Mouse (Mus musculus) forebrain, embryonic 10.5 days (tissue): ENCODE measurements around the gene Myl3. TPM values are rescaled to one million over a fixed set of nuclear protein-coding genes. Genes with fewer than 3 reads are reported as not detected.

Experiments used
- DNase-seq: peaks from one replicate; pipeline ENCODE4 v3.0.0-alpha.2; 2017; ENCODE audit warnings: low spot score; ENCODE audit errors: extremely low spot score
- H3K27ac ChIP-seq: fragments of 300-500 bp; sonication (generic); 2 replicates; pipeline ENCODE4 v1.5.1; 2016; ENCODE audit warnings: mild to moderate bottlenecking
- H3K27me3 ChIP-seq: fragments of 300-500 bp; sonication (generic); 2 replicates; pipeline ENCODE4 v1.6.1; 2016; ENCODE audit warnings: mild to moderate bottlenecking; ENCODE audit not compliant: poor library complexity, severe bottlenecking
- H3K36me3 ChIP-seq: fragments of 300-500 bp; sonication (generic); replicated peaks from 2 replicates; pipeline ENCODE4 v1.6.1; 2016; ENCODE audit warnings: mild to moderate bottlenecking, moderate library complexity
- H3K4me1 ChIP-seq: fragments of 300-500 bp; sonication (generic); 2 replicates; pipeline ENCODE4 v1.6.1; 2016
- H3K4me3 ChIP-seq: fragments of 300-500 bp; sonication (generic); 2 replicates; pipeline ENCODE4 v1.5.1; 2016; ENCODE audit warnings: mild to moderate bottlenecking, moderate library complexity
- H3K9me3 ChIP-seq: fragments of 300-500 bp; sonication (generic); 2 replicates; pipeline ENCODE4 v1.6.1; 2016; ENCODE audit warnings: mild to moderate bottlenecking, moderate library complexity
- WGBS: fragments of 180-500 bp; shearing (Covaris S2); methylation state at CpG from one replicate; pipeline ENCODE4 v1.1.7; 2016; 5-methylcytosine and 5-hydroxymethylcytosine counted together
- polyA plus RNA-seq: library from polyadenylated mRNA; unstranded; fragments of >200 nt; fragmentation: Nextera tagmentation; extraction: Ambion mirVana; gene quantifications from 2 replicates; pipeline ENCODE4 v1.2.1, GENCODE M21; 2016

The Myl3 gene
- polyA plus RNA-seq: 0.27 and 0.54 TPM in 2 replicates

DNA sequence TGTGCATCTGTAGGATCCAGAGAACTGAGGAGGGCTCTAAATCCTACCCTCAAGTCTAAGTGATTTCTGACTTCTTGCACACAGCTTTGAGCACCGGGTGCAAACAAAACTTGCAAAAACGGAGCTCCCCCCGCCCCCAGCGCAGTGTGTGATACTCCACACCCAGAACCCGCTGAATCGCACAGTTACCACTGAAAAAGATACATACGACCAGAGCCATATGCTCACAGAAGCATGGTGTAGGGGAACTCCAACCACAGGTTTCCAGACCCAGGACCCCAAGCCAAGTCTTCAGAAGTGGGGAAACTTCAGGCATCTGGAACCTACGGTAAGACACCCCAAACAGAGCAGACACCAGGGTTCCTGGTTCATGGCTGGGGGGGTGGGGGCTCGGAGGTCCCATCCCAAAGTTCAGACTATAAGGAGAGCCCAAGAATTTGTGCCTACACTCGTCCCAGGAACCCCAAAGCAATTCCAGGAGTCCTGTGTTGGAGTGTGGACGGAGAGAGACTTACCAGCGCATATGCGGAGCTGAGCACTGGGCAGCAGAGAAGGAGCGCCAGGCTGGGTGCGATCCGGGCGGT lies at the start of gene Myl3:
Gene Myl3 (plus strand): TSS at position 151 of the 584 bp plus-strand sequence.
- 1% methylated on average over 17 of the region's 17 CpGs for WGBS
- H3K4me1 ChIP-seq: peaks cover 61% of the 10 kb centered on the region
- peaks cover 87% of the 10 kb centered on the region for H3K27me3 ChIP-seq
- no peaks in the 10 kb centered on the region for H3K9me3 ChIP-seq
- DNase-seq: peak; percentile 37
- peak within 1 kb of the TSS; percentile 70 for H3K4me3 ChIP-seq
- H3K27ac ChIP-seq: peak within 1 kb of the TSS; percentile 89
- no peaks in the 10 kb centered on the region for H3K36me3 ChIP-seq

DNA sequence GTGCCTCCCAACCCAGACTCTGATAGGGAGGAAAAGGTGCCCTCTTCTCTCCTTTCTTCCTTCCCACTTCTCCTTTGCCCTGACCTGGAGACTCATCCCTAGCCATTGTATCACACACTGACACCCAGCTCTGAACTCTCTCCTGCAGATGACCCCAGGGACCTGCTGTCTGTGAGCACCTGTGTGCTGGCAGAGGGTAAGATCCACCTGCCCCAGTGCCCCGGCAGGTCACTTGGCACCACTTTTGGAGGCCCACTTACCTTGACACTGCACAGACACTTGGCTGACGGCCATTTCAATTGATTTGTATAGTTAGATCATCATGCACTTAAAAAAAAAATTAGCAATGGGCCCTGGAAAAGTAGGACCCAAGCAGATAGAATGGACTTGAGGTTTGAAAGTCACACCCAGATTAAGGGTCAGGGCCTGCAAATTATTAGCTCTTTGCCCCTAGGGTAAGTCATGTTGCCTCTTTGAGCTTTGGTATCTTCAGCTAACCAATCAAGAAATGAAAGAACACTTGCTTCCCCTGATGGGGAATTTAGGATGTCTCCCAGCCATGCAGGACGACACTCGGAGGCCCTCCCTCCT lies 46.4 kb upstream of the Myl3 start:
- no peaks in the 10 kb centered on the region for H3K9me3 ChIP-seq
- H3K27ac ChIP-seq: no peak overlapping the region
- H3K27me3 ChIP-seq: no peaks in the 10 kb centered on the region
- DNase-seq: no peak
- no peak overlapping the region for H3K4me3 ChIP-seq
- H3K4me1 ChIP-seq: peaks cover 3% of the 10 kb centered on the region; the same call in 1 of the 2 replicates
- peaks cover 68% of the 10 kb centered on the region for H3K36me3 ChIP-seq
- 87% methylated on average over 4 of the region's 4 CpGs for WGBS

GRCm38 (mm10) chr9:110696427-110696826 lies 45.2 kb upstream of the Myl3 start:
- Histone ChIP-seq H3K27me3 (no peaks in the 10 kb centered on the region), H3K36me3 (peaks cover 80% of the 10 kb centered on the region), H3K4me1 (peaks cover 4% of the 10 kb centered on the region; the same call in 1 of the 2 replicates), H3K27ac (no peak overlapping the region), H3K4me3 (no peak overlapping the region), H3K9me3 (no peaks in the 10 kb centered on the region)
- 94% methylated on average over 5 of the region's 5 CpGs for WGBS
- DNase-seq: no peak

GRCm38 (mm10) chr9:110697465-110697864 lies 44.2 kb upstream of the Myl3 start:
- no peak for DNase-seq
- Histone ChIP-seq H3K9me3 (no peaks in the 10 kb centered on the region), H3K36me3 (peaks cover 84% of the 10 kb centered on the region), H3K27ac (no peak overlapping the region), H3K4me1 (peaks cover 7% of the 10 kb centered on the region; the same call in 1 of the 2 replicates), H3K4me3 (no peak overlapping the region), H3K27me3 (no peaks in the 10 kb centered on the region)
- whole genome bisulfite sequencing: 86% methylated on average over 3 of the region's 3 CpGs

DNA sequence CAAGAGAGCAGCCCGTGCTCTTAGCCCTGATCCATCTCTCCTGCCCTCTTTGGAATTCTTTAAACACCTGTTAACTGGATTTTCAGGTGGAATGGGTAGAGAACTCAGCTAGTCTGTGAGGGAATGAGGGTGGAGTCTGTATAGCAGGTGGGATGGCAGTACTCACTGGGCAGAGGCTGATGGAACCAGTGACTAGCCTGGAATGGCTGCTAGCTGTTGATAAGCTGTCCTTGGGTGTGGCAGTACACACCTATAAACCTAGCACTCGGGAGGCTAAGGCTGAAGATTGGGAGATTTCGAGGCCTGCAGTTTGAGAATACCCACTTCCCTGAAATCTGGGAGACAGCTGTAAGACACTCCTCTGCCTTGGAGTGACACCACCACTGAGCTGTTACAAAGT lies 42.1 kb upstream of the Myl3 start:
- Histone ChIP-seq H3K36me3 (peaks cover 68% of the 10 kb centered on the region), H3K9me3 (no peaks in the 10 kb centered on the region), H3K4me3 (no peak overlapping the region), H3K4me1 (peaks cover 7% of the 10 kb centered on the region; the same call in 1 of the 2 replicates), H3K27ac (no peak overlapping the region), H3K27me3 (no peaks in the 10 kb centered on the region)
- 94% methylated on average over 3 of the region's 3 CpGs for WGBS
- DNase-seq: no peak

DNA sequence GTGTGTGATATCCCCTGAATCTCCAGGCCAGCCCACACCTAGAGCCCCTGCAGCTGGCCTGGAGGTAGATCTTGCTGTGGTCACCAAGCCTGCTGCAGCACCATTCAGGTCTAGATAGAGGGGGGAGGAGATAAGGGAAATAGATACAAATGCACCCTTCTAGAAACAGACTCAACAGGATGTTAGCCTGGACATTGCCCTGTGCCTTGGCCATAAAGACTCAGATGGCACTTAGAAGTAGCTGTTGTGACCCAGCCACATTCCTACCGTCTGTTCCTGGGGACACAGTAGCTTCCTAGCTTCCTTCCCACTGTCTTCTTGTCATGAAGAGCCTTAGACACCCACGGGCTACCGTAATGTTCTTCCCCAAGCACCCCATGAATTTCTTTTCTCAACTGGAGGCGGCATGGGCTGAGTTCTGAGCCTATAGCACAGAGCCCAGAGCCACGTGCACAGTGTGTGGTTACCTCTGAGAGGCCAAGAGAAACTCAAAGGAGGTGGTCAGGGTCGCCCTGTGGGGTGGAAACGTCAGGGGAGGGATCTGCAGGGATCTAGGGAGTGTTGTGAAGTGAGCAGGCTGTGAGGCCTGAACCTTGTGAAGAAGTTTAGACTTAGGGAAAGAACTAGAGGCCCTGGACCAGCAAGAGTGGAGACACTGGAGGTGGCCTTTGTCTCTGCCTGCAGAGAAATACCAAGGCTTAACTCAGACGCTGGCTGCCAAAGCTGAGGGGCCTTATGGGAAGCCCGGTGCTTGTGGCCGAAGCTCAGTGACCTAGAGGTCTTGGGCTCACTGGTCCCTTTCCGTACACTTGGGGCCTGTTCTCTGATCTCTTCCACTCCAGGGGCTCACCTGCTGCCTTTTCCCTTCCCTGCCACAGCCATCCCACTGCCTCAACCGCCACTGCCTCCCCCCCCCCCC lies 40.3 kb upstream of the Myl3 start:
- peaks cover 58% of the 10 kb centered on the region for H3K36me3 ChIP-seq

GRCm38 (mm10) chr9:110702848-110703247 lies 38.8 kb upstream of the Myl3 start:
- H3K4me1 ChIP-seq: 0 out of 2 replicates have a peak, but pooled peaks cover 4% of the 10 kb centered on the region
- 79% methylated on average over 1 of the region's 1 CpGs for WGBS
- no peaks in the 10 kb centered on the region for H3K9me3 ChIP-seq
- no peak overlapping the region for H3K27ac ChIP-seq
- H3K36me3 ChIP-seq: peaks cover 43% of the 10 kb centered on the region
- no peaks in the 10 kb centered on the region for H3K27me3 ChIP-seq
- no peak overlapping the region for H3K4me3 ChIP-seq
- no peak for DNase-seq

More for the DNA sequence above, 40.3 kb upstream of the Myl3 start:
- DNase-seq: no peak
- H3K27me3 ChIP-seq: no peaks in the 10 kb centered on the region
- no peak overlapping the region for H3K27ac ChIP-seq
- peaks cover 7% of the 10 kb centered on the region; the same call in 1 of the 2 replicates for H3K4me1 ChIP-seq
- WGBS: 72% methylated on average over 11 of the region's 12 CpGs
- H3K9me3 ChIP-seq: no peaks in the 10 kb centered on the region
- no peak overlapping the region for H3K4me3 ChIP-seq

DNA sequence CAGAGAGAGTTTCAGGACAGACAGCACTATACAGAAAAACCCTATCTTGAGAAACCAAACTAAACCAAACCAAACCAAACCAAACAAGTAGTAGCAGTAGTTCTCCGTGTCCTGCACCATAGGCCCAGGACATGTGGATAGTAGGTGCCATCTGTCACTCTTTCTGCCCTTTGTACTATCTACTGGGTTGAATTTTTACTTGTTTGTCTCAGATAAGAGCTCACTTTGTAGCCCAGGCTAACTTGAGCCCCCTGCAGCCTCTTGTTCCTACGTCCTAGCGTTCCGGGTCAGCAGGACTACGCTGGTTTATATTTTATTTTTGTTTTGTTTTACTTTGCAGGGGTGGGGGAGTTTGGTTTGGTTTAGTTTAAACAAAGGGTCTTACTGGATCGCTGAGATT lies 37.7 kb upstream of the Myl3 start:
- no peak for DNase-seq
- no peaks in the 10 kb centered on the region for H3K27me3 ChIP-seq
- WGBS: 93% methylated on average over 6 of the region's 6 CpGs
- no peak overlapping the region for H3K27ac ChIP-seq
- no peaks in the 10 kb centered on the region for H3K9me3 ChIP-seq
- 0 out of 2 replicates have a peak, but pooled peaks cover 4% of the 10 kb centered on the region for H3K4me1 ChIP-seq
- no peak overlapping the region for H3K4me3 ChIP-seq
- H3K36me3 ChIP-seq: peaks cover 51% of the 10 kb centered on the region

GRCm38 (mm10) chr9:110706784-110707183 lies 34.9 kb upstream of the Myl3 start:
- no peaks in the 10 kb centered on the region for H3K27me3 ChIP-seq
- no peak for DNase-seq
- H3K4me3 ChIP-seq: no peak overlapping the region
- peaks cover 44% of the 10 kb centered on the region for H3K36me3 ChIP-seq
- WGBS: 79% methylated on average over 5 of the region's 5 CpGs
- H3K9me3 ChIP-seq: no peaks in the 10 kb centered on the region
- peaks cover 10% of the 10 kb centered on the region for H3K4me1 ChIP-seq
- H3K27ac ChIP-seq: no peak overlapping the region

GRCm38 (mm10) chr9:110709640-110710258 lies 31.9 kb upstream of the Myl3 start:
- no peak overlapping the region for H3K4me3 ChIP-seq

GRCm38 (mm10) chr9:110711532-110711931 lies 30.1 kb upstream of the Myl3 start:
- Histone ChIP-seq H3K4me3 (no peak overlapping the region), H3K9me3 (no peaks in the 10 kb centered on the region), H3K27me3 (no peaks in the 10 kb centered on the region), H3K4me1 (peaks cover 10% of the 10 kb centered on the region), H3K27ac (no peak overlapping the region), H3K36me3 (peaks cover 64% of the 10 kb centered on the region)
- no peak for DNase-seq
- WGBS: 92% methylated on average over 1 of the region's 1 CpGs

More at GRCm38 (mm10) chr9:110709640-110710258, 31.9 kb upstream of the Myl3 start:
- Histone ChIP-seq H3K36me3 (peaks cover 64% of the 10 kb centered on the region), H3K4me1 (peaks cover 10% of the 10 kb centered on the region), H3K9me3 (no peaks in the 10 kb centered on the region), H3K27ac (peak overlapping the region; percentile 36; the same call in 1 of the 2 replicates), H3K27me3 (no peaks in the 10 kb centered on the region)
- peak; percentile 59 for DNase-seq
- 48% methylated on average over 5 of the region's 5 CpGs for WGBS

DNA sequence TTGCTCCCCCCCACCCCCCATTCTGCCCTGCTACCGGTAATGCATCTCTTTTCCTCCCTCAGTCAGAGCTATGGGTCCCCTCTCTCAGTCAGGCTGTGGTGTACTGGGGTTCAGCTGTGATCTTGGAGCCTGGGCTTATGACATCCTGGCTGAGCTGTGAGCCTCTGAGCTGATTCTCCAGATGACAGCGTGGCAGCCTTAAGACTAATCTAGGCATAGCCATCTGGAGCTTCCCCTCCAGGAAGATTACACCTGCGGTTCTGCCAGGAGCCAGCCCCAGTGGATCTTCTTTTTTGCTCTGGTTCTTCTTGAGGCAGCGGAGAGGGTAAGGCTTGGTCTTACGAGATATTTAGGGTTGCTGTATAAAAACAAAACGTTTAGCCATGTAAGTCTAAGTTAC lies 29.7 kb upstream of the Myl3 start:
- Histone ChIP-seq H3K4me3 (no peak overlapping the region), H3K27me3 (no peaks in the 10 kb centered on the region), H3K4me1 (peaks cover 10% of the 10 kb centered on the region), H3K27ac (no peak overlapping the region), H3K9me3 (no peaks in the 10 kb centered on the region), H3K36me3 (peaks cover 64% of the 10 kb centered on the region)
- no peak for DNase-seq
- 94% methylated on average over 6 of the region's 6 CpGs for WGBS
